Mouse (Mus musculus) heart, postnatal 0 days (tissue): Measurements from ENCODE around the gene Sh3d19.

ENCODE experiments used
- CTCF ChIP-seq: IDR thresholded peaks from 2 replicates; pipeline ENCODE4 v1.5.1; 2016; ENCODE audit warnings: antibody characterized with exemption, control low read depth, low read depth
- EP300 ChIP-seq: IDR thresholded peaks from 2 replicates; pipeline ENCODE4 v1.6.1; 2016; ENCODE audit warnings: antibody characterized with exemption, low read depth

DNA sequence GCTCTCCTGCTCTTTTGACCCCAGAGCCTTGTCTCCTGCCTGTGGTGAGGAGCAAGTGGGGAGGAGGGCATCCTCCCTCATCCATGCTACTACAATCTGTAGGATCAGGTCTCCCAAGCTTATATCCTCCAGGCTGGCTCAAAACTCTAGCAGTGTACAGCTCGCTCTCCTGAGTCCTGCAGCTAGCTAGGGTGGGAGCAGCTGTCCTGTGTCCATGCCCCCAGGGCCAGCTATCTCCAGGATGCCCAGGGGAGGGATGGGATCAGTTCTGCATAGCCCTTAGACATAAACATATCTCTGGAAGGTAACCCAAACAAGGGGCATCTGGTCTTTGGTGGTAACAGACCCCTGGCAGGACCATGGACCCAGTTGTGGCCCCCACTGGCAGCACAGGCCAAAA is 11.2 kb upstream of the Sh3d19 start:
- TF ChIP-seq CTCF, result no peak
- TF ChIP-seq EP300, result no peak
